Mouse (Mus musculus) liver, embryonic 13.5 days (tissue): ENCODE results near the gene Ppig. TPM values are rescaled to one million over a fixed set of nuclear protein-coding genes. Genes with fewer than 3 reads are reported as not detected.

ENCODE experiments used
- polyA plus RNA-seq: library from polyadenylated mRNA; unstranded; fragments of >200 nt; fragmentation: Nextera tagmentation; extraction: Ambion mirVana; gene quantifications from 2 replicates; pipeline ENCODE4 v1.2.1, GENCODE M21; 2015

Gene Ppig
- polyA plus RNA-seq, 1 experiment from 2014 or later = 79.7 TPM

Other genes with a start within 250 kb of the Ppig start
- gene Lrp2, start 136.5 kb upstream of the Ppig start, polyA plus RNA-seq = 0.06 and 0.09 TPM in 2 replicates
- gene Bbs5, start 75.4 kb upstream of the Ppig start, polyA plus RNA-seq = 4.7 and 6.4 TPM in 2 replicates
- gene Klhl41, start 52.4 kb upstream of the Ppig start, polyA plus RNA-seq = 0.42 and 0.43 TPM in 2 replicates
- 4.1 and 6.0 TPM in 2 replicates for gene Fastkd1, start 9.0 kb upstream of the Ppig start, polyA plus RNA-seq
- gene Ccdc173, start 67.0 kb downstream of the Ppig start, polyA plus RNA-seq = 0.21 and 0.28 TPM in 2 replicates
- 13.0 and 18.1 TPM in 2 replicates for gene Phospho2, start 67.1 kb downstream of the Ppig start, polyA plus RNA-seq
- gene Klhl23, start 99.4 kb downstream of the Ppig start, polyA plus RNA-seq = 20.2 and 24.7 TPM in 2 replicates
- 204 and 266 TPM in 2 replicates for gene Ssb, start 139.0 kb downstream of the Ppig start, polyA plus RNA-seq
- 40.8 and 42.1 TPM in 2 replicates for gene Mettl5, start 163.1 kb downstream of the Ppig start, polyA plus RNA-seq
- gene Ubr3, start 174.7 kb downstream of the Ppig start, polyA plus RNA-seq = 5.1 and 6.0 TPM in 2 replicates